ENCODE assay signal across 22 mouse cellular contexts in genomic region chr16:10864833-10865591, GRCm38 (mm10). TPM values are rescaled to one million over a fixed set of nuclear protein-coding genes. Genes with fewer than 3 reads are reported as not detected.
"Had no signal": no experiment of that assay in that cellular context is flagged by ENCODE, and none has a peak within 500 bp of the region (broad histone marks: within the 10 kb centered on the region; RNA-seq: fewer than 3 reads in every experiment).

No protein-coding gene starts in this region.

- H3K4me2 ChIP-seq: limb, embryonic 15.5 days; liver, embryonic 13.5 days; lung, embryonic 15.5 days; midbrain, embryonic 13.5 days; neural tube, embryonic 15.5 days; stomach, embryonic 15.5 days had no signal

- H3K4me1 ChIP-seq: lung, embryonic 15.5 days; midbrain, embryonic 13.5 days; neural tube, embryonic 15.5 days; stomach, embryonic 15.5 days had no signal

- H3K36me3 ChIP-seq: limb, embryonic 15.5 days; liver, embryonic 13.5 days; lung, embryonic 15.5 days; midbrain, embryonic 13.5 days; neural tube, embryonic 15.5 days; stomach, embryonic 15.5 days had no signal

- ATAC-seq: liver, postnatal 0 days; midbrain, embryonic 13.5 days had no signal

- H3K9ac ChIP-seq: limb, embryonic 15.5 days; liver, embryonic 13.5 days; liver, postnatal 0 days; lung, embryonic 15.5 days; midbrain, embryonic 13.5 days; neural tube, embryonic 15.5 days; stomach, embryonic 15.5 days had no signal

- DNase-seq: layer of hippocampus, adult 9-11 months; layer of hippocampus, postnatal 36 days; liver, embryonic 13.5 days; liver, postnatal 0 days; lung, postnatal 14 days; thymus, adult 2 months; thymus, postnatal 25 days had no signal

- H3K27me3 ChIP-seq: limb, embryonic 15.5 days; liver, embryonic 13.5 days; lung, embryonic 15.5 days; midbrain, embryonic 13.5 days; neural tube, embryonic 15.5 days; stomach, embryonic 15.5 days had no signal

- H3K27ac ChIP-seq: limb, embryonic 15.5 days; liver, embryonic 13.5 days; lung, embryonic 15.5 days; midbrain, embryonic 13.5 days; neural tube, embryonic 15.5 days; stomach, embryonic 15.5 days had no signal

- H3K9me3 ChIP-seq: limb, embryonic 15.5 days; liver, embryonic 13.5 days; lung, embryonic 15.5 days; midbrain, embryonic 13.5 days; neural tube, embryonic 15.5 days; stomach, embryonic 15.5 days had no signal

- H3K4me3 ChIP-seq: limb, embryonic 15.5 days; liver, embryonic 13.5 days; lung, embryonic 15.5 days; midbrain, embryonic 13.5 days; myocyte; neural tube, embryonic 15.5 days; stomach, embryonic 15.5 days had no signal

RNA-seq across cellular contexts. Expression of gene Gm11172, which starts 52.3 kb away (rescaled TPM):
- total RNA-seq: layer of hippocampus, postnatal 36 days; left cerebral cortex, adult 8-10 months; left cerebral cortex, postnatal 25 days; megakaryocyte-erythroid progenitor cell, adult 5-6 weeks had no signal
- polyA plus RNA-seq: kidney, embryonic 16.5 days; limb, embryonic 11.5 days; limb, embryonic 15.5 days; liver, embryonic 13.5 days; liver, postnatal 0 days; lung, embryonic 15.5 days; midbrain, embryonic 13.5 days; myocyte; neural tube, embryonic 11.5 days; neural tube, embryonic 15.5 days; spleen, adult 2 months; stomach, embryonic 15.5 days; testis, adult 2 months; thymus, adult 2 months; urinary bladder, adult 2 months had no signal

RNA-seq across cellular contexts. Expression of gene Prm1, which starts 59.4 kb away (rescaled TPM):
- total RNA-seq: layer of hippocampus, postnatal 36 days; left cerebral cortex, adult 8-10 months; left cerebral cortex, postnatal 25 days; megakaryocyte-erythroid progenitor cell, adult 5-6 weeks had no signal
- polyA plus RNA-seq: kidney, embryonic 16.5 days; limb, embryonic 11.5 days; liver, embryonic 13.5 days; liver, postnatal 0 days; midbrain, embryonic 13.5 days; myocyte; neural tube, embryonic 11.5 days; stomach, embryonic 15.5 days; urinary bladder, adult 2 months had no signal
